Mouse (Mus musculus): ENCODE measurements around the gene Timm44. TPM values are rescaled to one million over a fixed set of nuclear protein-coding genes. Genes with fewer than 3 reads are reported as not detected.
A peak's percentile ranks its signal among the peaks of the same experiment; 100 is the strongest.

Gene Timm44
- total RNA-seq, 2 experiments from 2014 or later = 67.1 to 73.9 TPM

- DNase-seq (ENCODE audit: extremely low spot score in 1 of 2, low spot score in 2 of 2) = peak in 1 of 2 experiments; percentile 58
- intact Hi-C loops (cut with DNase I) = no loop called here
These were observed 61.4 kb downstream of the Timm44 start for GRCm38 (mm10) chr8:4214006-4214980.

GRCm38 (mm10) chr8:4213210-4214005 lies 62.3 kb downstream of the Timm44 start:
- DNase-seq (ENCODE audit: extremely low spot score in 1 of 2, low spot score in 2 of 2) = peak in 1 of 2 experiments; percentile 70
- intact Hi-C loops (cut with DNase I) = no loop called here

GRCm38 (mm10) chr8:4212809-4213209 lies 62.9 kb downstream of the Timm44 start:
- intact Hi-C loops (cut with DNase I) = no loop called here
- DNase-seq (ENCODE audit: extremely low spot score in 1 of 2, low spot score in 2 of 2) = peak in 1 of 2 experiments; percentile 52

GRCm38 (mm10) chr8:4211097-4211496 lies 64.6 kb downstream of the Timm44 start:
- intact Hi-C loops (cut with DNase I) = no loop called here
- DNase-seq (ENCODE audit: extremely low spot score in 1 of 2, low spot score in 2 of 2) = no peak

Other genes starting within 250 kb of the Timm44 start
- gene Cd209f, start 170.1 kb downstream of the Timm44 start, total RNA-seq (2021) = under 1 TPM; 0.22 to 0.41 TPM
- gene Cd209g, start 141.8 kb downstream of the Timm44 start, total RNA-seq (2021) = under 1 TPM in 1 of 2 experiments, not detected in 1; 0.26 TPM
- gene Evi5l, start 109.3 kb downstream of the Timm44 start, total RNA-seq (2021) = 100 to 1,000 TPM; 127 to 130 TPM
- gene Prr36, start 58.5 kb downstream of the Timm44 start, total RNA-seq (2021) = 10 to 100 TPM; 60.1 to 63.3 TPM
- gene Lrrc8e, start 49.1 kb downstream of the Timm44 start, total RNA-seq (2021) = not detected
- 10 to 100 TPM; 59.8 to 68.6 TPM for gene Map2k7, start 37.2 kb downstream of the Timm44 start, total RNA-seq (2021)
- 1 to 10 TPM in 1 of 2 experiments, not detected in 1; 1.6 TPM for gene Gm49320, start 37.0 kb downstream of the Timm44 start, total RNA-seq (2021)
- 1 to 10 TPM; 8.6 to 8.9 TPM for gene Tgfbr3l, start 27.7 kb downstream of the Timm44 start, total RNA-seq (2021)
- 10 to 100 TPM; 32.3 to 33.3 TPM for gene Snapc2, start 22.8 kb downstream of the Timm44 start, total RNA-seq (2021)
- gene Ctxn1, start 16.6 kb downstream of the Timm44 start, total RNA-seq (2021) = 100 to 1,000 TPM; 508 to 519 TPM
- gene Ccl25, start 49.3 kb upstream of the Timm44 start, total RNA-seq (2021) = 10 to 100 TPM; 22.4 to 24.4 TPM
- gene Elavl1, start 49.5 kb upstream of the Timm44 start, total RNA-seq (2021) = 10 to 100 TPM; 69.0 to 70.5 TPM
- 10 to 100 TPM; 55.5 to 59.0 TPM for gene Cers4, start 217.1 kb upstream of the Timm44 start, total RNA-seq (2021)

Measured in left cerebral cortex, postnatal 10 days (tissue).